In genomic region chr16:20794721-20795120, GRCm38 (mm10) we compare ENCODE assay signal across 13 mouse cellular contexts.
"Had no signal": no experiment of that assay in that cellular context is flagged by ENCODE, and none has a peak within 500 bp of the region (broad histone marks: within the 10 kb centered on the region; RNA-seq: fewer than 3 reads in every experiment).

No protein-coding gene starts in this region.

- DNase-seq: kidney, adult 18-20 months; kidney, adult 9 months; kidney, postnatal 14 days; layer of hippocampus, adult 9-11 months; liver, embryonic 13.5 days; lung, adult 2 months; lung, postnatal 14 days; lung, postnatal 4 days; right cerebral cortex, adult 18-20 months; right cerebral cortex, postnatal 14 days; spleen, adult 18-20 months; thymus, adult 2 months; thymus, postnatal 25 days had no signal
